Mouse (Mus musculus) MEL (cell line): ENCODE measurements around the gene Txnrd1.

Source experiments
- CTCF ChIP-seq, 3 experiments: IDR thresholded peaks in 2 of 3; conservative IDR thresholded peaks in 1 of 3; 2 replicates each; pipeline ENCODE4 v1.5.1; 2011 to 2012; ENCODE audit warnings: low read length in 3 of 3, low read depth in 2 of 3, mild to moderate bottlenecking in 2 of 3, improper control_type of control experiment in 1 of 3, inconsistent platforms in 1 of 3, mixed read lengths in 1 of 3, moderate library complexity in 1 of 3; ENCODE audit not compliant: control insufficient read depth in 1 of 3, insufficient read depth in 1 of 3, poor library complexity in 1 of 3, severe bottlenecking in 1 of 3
- EP300 ChIP-seq, 2 experiments: IDR thresholded peaks; 2 replicates each; pipeline ENCODE4 v1.6.1; 2011; ENCODE audit warnings: improper control_type of control experiment in 2 of 2, low read length in 2 of 2, low read depth in 1 of 2, mild to moderate bottlenecking in 1 of 2
- MYC ChIP-seq: IDR thresholded peaks from 2 replicates; pipeline ENCODE4 v1.6.1; 2011; ENCODE audit warnings: low read depth, mild to moderate bottlenecking, low read length, improper control_type of control experiment, moderate library complexity
- NELFE ChIP-seq: IDR thresholded peaks from 2 replicates; pipeline ENCODE4 v1.6.1; 2011; ENCODE audit warnings: low read depth, low read length, improper control_type of control experiment
- POLR2A ChIP-seq, 2 experiments: IDR thresholded peaks; 2 replicates each; pipeline ENCODE4 v1.6.1; 2011 to 2012; ENCODE audit warnings: low read length in 2 of 2, mild to moderate bottlenecking in 2 of 2, control low read depth in 1 of 2, improper control_type of control experiment in 1 of 2, low read depth in 1 of 2, moderate library complexity in 1 of 2; ENCODE audit not compliant: control insufficient read depth in 1 of 2, insufficient read depth in 1 of 2, poor library complexity in 1 of 2
- POLR2AphosphoS2 ChIP-seq: IDR thresholded peaks from 2 replicates; pipeline ENCODE4 v1.6.1; 2011; ENCODE audit warnings: low read length, improper control_type of control experiment
- POLR2AphosphoS5 ChIP-seq: IDR thresholded peaks from 2 replicates; pipeline ENCODE4 v1.6.1; 2012; ENCODE audit warnings: low read depth, borderline replicate concordance, mild to moderate bottlenecking, inconsistent platforms, low read length, moderate library complexity, mixed read lengths
- RAD21 ChIP-seq: IDR thresholded peaks from 2 replicates; pipeline ENCODE4 v1.6.1; 2011; ENCODE audit warnings: mild to moderate bottlenecking, low read depth, low read length, improper control_type of control experiment
- TAL1 ChIP-seq: IDR thresholded peaks from 2 replicates; pipeline ENCODE4 v1.6.1; 2012; ENCODE audit warnings: mild to moderate bottlenecking, inconsistent platforms, low read length, moderate library complexity, mixed read lengths
- TBP ChIP-seq: IDR thresholded peaks from 2 replicates; pipeline ENCODE4 v1.8.0; 2011; ENCODE audit warnings: low read depth, low read length, improper control_type of control experiment

DNA sequence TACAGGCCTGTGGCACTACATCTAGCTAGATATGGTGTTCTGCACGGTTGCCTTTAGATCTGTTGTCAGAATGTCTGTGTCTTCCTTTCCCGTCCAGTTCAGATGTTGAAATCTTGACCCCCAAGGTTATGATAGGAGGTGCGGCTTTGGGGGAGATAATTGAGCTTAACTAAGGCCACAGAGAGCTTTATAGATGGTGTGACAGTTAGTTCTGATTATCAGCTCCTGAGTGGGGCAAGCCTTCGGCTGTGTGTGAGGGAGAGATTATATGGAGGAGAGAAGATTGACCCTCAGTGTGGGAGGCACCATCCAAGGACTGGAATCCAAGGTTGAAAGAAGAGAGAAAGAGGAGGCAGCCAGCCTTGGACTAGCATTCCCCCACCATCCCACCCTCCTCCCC lies 79.5 kb downstream of the Txnrd1 start:
- TF ChIP-seq CTCF (IDR thresholded peaks at IDR 0.05 in 2 of 3, conservative IDR thresholded peaks at IDR 0.05 in 1 of 3; ENCODE audit: control insufficient read depth in 1 of 3, insufficient read depth in 1 of 3, low read depth in 2 of 3, low read length in 3 of 3, poor library complexity in 1 of 3, severe bottlenecking in 1 of 3) (no peak), RAD21 (no peak), POLR2AphosphoS5 (no peak), POLR2AphosphoS2 (no peak), POLR2A (IDR thresholded peaks at IDR 0.05; ENCODE audit: control insufficient read depth in 1 of 2, insufficient read depth in 1 of 2, low read depth in 1 of 2, low read length in 2 of 2, poor library complexity in 1 of 2) (no peak), EP300 (IDR thresholded peaks at IDR 0.05; ENCODE audit: low read depth in 1 of 2, low read length in 2 of 2) (peak; percentile 68 to 83), TBP (no peak), MYC (no peak), TAL1 (no peak), NELFE (no peak)
